Mouse (Mus musculus) thymus, postnatal 14 days (tissue): Measurements from ENCODE around the gene Slc38a5.

Experiments
- DNase-seq: peaks from one replicate; pipeline ENCODE4 v3.0.0; 2021

Slc38a5 gene

GRCm38 (mm10) chrX:8314905-8315304 is 44.0 kb downstream of the Slc38a5 start:
- DNase-seq: peak; percentile 79

GRCm38 (mm10) chrX:8327124-8327523 is 56.2 kb downstream of the Slc38a5 start, which contains the start of gene Ssxb10:
Ssxb10 (plus strand) TSS chrX:8327424.
- no peak for DNase-seq
